Mouse (Mus musculus) embryo, embryonic 10 days (tissue): ENCODE data around the gene Ttbk2.

Experiments used
- DNase-seq: peaks from one replicate; pipeline ENCODE4 v3.0.0-alpha.2; 2015; ENCODE audit warnings: low spot score

Gene Ttbk2

DNA sequence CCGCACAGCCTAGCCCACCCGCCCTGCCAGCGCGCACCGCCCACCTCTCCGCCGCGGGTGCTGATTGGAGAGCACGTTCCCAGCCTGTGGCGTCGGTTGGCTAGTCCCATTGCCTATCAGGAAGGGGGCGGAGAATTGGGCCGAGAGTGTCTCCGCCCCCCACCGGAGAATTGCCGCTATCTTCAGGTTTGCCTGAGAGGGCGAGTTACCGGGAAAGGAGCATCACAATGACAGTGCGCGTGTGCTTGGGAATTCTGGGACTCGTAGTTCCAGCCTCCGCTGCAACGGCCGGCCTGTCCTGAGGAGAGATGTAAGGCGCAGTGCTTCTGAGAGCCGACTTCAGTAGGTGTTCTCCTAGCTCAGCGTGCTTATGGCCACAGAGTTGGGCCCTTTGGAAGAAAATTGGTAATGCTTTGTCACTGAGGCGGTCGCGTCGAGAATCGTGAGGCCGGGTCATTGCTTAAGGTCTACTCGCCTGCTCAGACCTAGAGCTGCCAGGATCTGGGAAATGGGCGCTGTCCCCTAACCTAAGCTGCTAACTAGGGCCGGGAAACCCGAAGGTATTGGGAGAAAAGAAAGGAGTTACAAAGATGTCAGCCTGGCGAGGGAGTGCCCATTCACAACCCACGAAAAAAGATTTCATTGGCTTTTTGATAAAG lies at the start of gene Ttbk2:
TSS of gene Ttbk2 (minus strand) at position 181 of the 659 bp plus-strand sequence.
- DNase-seq, result peak; percentile 99

DNA sequence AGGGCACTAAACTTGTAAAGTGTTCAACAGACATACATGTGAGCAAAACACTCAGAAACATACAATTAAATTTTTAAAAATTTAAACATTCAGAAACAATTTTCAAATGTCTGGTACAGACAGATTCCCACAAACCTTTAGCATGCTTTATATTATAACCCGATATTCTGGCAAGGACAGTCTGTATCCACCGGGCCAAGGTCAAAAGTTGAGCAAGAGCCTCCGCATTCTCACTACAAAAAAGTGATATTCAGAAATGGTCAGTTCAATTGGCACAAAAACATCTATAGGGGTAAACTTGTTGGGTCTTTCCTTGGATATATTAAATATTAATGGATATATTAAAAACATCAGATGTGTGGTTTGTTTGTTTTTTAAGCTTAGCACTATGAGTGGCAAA lies 46.0 kb upstream of the Ttbk2 start:
- no peak for DNase-seq

DNA sequence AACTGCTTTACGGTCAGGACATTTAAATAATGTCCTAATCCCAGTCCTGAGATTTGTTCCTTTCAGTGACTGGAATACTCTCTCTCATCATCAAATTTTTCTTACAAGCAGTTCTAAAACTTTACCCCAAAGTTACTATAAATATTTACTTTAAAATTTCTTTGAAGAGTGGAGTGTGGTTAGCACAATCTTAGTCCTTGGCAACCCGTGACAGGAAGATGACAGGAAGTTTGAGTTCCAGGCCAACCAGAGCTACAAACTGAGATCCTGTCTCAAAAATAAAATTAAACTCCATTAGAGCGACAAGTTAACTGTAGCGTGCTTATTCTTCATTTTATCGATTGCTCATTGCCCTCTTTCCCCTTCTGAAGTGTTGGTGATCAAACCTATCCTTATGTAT lies 37.2 kb upstream of the Ttbk2 start:
- DNase-seq, result no peak

DNA sequence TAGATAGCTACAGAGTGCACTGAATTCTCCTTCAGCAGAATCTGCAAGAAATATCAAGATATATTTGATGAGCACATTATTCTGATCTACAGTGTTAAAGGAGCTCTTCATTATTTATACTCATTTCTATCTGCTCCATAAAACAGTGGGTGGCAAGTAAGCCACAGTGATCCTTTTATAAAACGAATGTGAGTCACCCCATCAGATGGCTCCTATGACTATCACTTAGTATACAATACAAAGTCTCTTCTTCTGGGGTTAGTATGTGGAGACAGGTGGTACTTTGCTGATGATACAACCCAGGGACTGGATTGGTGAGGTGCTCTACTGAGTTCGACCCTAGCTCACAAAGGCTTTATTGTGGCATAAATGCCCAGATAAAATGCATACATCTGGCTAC lies 22.8 kb upstream of the Ttbk2 start:
- DNase-seq, result no peak

DNA sequence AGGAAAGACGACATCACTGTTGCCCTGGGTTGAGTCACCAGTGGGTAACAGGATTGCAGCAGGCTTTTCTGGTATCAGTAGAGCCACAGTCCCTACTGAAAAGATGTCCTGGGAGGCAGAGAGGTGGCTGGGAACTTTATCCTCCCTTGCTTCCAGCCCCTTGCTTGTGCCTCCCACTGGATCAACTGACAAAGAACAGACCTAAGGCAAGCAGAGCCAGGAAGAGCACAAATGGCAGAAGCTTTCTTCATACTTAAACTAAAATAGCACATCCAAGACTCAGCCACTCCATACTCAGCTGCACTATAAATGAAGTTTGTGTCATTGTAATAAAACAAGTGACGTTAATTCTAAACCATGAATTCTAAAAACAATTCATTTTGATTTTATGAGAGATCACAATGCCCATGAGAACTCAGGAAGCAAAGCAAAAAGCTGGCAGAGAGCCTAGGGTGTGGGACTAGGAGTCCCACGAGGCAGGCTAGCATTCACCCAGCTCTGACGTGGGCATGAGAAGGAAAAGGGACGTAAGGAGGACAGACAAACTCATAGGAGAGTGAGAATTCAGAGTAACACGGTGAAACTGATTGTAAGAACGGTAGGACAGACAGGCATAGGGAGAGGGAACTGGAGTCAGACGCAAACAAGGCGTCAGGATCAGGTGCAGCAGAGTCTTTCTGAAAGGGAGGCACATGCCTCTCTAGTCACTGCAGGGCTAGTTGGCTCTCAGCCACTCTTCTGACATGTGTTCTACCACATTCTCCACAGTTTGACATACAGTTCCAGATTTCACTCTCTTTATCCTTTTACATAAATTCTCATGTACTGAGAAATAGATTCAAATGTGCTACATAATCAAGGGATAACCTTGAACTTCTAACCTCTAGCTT lies 21.3 kb upstream of the Ttbk2 start:
- no peak for DNase-seq

DNA sequence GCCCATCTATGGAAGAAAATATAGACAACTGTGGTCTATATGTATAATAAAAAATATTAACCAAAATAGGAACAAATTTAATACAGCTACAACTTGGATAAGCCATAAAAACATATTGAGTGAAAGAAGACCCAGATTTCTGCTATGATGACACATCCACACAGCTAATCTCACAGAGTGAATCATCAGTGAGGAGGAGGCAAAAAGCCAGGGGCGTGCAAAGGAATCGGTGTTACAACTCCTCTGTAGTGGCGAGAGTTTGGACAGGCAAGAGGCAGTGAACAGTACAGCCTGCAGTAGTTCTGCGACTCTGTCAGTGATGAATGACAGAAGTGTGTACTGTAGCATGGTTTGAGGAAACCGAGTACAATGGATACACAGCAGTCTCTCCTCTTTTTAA lies 16.9 kb upstream of the Ttbk2 start:
- no peak for DNase-seq

DNA sequence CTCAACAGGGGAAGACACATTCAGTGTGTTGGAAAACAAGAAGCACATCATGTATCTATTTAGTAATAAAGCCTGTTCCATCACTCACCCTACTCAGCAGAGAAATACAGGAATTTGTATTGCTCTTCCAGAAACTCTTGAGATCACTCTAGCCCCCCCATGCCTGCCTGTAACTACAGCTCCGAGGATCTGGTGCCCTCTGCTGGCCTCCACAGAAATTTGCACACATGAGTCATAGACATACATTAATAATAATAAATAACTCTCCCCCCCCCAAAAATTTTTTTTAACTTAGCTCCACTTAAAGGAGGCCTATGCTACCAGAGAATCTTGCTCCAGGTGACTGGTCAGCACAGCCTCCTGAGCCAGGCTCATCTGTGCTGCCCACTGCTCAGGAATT lies 16.2 kb upstream of the Ttbk2 start:
- peak; percentile 42 for DNase-seq

DNA sequence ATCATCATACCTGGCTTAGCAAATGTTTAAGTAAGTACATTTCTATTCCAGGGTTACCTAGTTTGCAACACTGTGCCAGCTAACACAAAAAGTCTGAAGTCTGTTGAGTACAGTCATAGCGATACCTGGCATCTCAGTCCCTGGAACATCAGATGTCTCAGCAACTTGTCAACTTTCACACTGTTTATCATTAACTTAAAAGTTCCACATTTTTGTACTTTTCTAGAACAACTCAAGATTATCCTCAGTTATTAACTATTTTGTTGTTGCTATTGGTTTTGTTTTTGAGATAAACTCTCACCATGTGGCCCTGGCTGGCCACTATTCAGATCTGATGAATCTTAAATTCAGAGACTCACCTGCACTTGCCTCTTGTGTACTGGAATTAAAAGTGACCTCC lies 13.0 kb upstream of the Ttbk2 start:
- DNase-seq, result no peak

DNA sequence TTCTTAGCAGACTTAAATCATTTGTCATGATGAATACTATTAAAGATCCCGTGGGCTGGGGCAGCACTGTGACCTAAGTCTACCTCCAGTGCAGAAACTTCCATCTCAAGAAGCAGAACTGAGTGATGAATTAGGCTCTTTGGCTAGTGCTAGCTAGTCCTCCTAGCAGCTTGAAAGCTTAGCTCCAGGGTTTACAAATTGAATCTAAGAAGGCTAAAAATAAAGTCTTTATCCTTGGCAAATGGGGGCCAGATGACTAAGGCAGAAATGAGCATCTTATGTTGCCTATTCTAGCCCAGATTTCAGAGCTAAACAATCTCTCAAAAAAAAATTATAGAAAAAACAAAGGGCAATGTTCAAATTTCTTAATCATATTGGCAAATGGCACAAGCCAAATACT lies 10.3 kb upstream of the Ttbk2 start:
- no peak for DNase-seq

DNA sequence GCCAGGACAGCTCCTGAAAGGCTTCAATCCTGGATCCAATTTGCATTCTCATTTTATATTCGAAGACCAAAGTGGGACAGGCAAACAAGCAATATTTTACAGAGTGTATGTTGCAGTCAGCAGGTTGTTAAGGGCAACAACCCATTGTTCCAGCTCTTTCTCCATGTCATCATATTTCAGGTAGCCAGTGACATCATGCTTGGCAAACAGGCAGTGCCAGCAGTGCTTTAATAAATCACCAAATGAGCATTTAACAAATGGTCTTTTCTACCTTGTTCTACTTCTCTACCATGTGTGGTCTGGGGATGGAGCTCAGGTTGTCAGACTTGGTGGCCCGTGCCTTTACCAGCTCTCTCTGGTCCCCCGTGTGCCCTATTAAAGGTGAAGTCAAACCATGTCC lies 7.7 kb upstream of the Ttbk2 start:
- no peak for DNase-seq

DNA sequence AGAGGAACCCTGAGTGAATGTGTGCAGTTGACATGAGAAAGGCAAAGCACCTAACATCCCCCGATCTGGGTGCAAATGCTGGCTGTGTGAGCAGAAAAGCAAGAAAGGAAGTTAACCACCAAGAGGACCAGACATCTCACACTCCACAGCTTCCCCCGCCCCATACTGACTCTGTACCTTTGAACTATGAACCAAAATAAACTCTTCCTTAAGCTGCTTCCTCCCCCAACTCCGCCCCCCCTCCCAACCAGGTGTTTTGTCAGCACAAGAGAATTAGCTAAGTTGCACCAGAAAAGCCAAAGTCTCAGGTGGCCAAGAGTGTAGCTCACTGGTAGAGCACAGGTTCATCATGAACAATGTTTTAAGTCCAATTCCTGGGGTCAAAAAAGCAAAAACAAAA lies 2.7 kb upstream of the Ttbk2 start:
- no peak for DNase-seq

DNA sequence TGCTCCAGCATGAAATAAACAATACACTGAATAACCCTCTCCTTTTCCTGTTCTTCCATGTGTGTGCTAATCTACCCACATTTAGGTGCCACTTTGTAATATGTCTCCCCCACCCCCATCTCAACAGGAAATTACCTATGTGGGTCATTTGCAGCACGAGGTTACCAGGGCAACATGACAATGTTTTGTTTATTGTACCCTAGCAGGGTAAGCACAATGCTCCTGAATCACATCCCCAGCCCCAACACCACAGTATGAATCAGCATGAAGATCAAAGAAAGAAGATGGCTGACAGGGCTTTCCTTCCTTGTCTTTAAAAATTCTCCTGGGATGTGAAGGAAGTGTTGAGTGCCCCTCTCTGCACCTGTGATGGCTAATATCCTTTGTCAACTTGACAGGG lies 2.2 kb upstream of the Ttbk2 start:
- no peak for DNase-seq

DNA sequence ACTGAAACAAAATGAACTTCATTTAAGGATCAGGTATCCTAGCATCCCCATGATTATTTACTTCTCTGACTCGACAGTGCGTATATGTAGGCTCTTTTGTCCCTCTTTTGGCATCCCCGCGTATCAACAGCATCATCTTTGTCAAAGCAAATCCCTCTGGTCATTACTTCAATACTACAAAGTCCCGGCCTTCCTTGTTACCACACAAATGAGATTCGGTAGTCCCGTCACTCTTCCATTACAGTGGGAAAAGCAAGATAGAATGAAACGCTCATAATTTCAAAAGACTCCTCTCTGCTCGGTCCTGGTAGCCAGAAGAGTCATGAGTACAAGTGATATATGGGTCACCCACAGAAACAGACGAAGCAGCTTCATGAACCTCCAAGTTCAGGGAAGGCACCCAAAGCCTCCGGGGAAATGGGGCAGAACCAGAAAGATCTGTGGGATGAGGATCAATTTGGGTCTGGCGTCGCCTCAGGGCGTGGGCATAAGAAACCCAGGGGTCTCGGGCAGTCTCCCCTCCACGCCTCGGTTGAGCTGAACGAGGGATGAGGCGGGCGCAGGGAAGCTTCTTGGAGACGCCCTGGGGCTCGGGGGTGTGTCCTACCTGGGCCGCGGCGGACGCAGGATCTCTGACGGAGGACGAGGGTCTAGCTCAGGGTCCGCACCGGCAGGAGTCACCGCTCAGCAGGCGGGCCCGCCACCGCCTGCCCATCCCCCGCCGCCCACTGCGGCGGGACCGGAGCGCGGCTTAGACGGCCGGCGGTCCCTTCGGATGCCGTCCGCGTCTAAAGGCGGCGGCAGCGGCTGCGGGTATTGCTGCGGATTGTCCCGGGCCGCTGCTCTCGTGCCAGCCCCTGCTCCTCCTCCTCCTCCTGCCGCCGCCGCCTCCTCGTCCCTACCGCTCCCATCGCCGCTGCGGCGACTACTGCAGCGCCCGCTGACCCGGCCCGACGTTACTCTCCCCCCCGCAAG lies 668 bp downstream of the Ttbk2 start, which contains the start of gene Cdan1:
TSS of gene Cdan1 (minus strand) at position 680 of the 975 bp plus-strand sequence.
- peak; percentile 61 for DNase-seq

DNA sequence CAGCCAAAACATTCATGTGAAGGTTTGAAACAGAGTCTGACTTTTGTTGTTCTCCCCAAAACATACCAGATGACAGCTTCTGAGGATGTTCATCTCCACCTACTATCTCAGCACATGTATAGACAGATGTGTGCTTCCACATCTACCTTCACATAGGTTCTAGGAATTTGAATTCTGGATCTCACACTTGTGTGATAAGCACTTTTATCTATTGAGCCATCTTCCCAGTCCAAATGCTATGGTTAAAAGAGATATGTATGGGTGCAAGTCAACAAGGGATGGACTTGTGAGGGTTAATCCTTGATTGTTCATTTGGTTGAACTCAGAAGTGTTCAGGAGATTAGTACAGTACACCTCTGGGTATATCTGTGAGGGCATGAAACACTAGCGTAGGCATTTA lies 5.1 kb downstream of the Ttbk2 start:
- no peak for DNase-seq

DNA sequence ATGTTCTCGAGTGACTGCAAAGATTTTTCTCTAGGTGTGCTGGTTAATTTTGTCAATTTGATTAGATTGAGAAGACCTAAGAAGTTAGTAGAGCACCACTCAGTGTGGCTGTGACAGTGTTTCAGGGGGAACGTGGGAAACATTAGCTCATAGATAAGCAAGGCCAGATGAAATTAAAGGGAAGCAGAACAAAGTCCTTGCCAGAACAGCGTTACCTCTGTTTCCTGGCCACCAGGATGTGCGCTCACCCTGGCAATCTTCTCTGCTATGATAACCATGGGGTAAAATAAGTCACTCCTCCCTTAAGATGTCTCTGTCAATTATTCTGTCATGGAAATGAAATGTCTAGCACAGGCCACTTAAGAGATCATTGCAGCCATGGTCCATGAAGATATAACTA lies 6.4 kb downstream of the Ttbk2 start:
- DNase-seq, result no peak

DNA sequence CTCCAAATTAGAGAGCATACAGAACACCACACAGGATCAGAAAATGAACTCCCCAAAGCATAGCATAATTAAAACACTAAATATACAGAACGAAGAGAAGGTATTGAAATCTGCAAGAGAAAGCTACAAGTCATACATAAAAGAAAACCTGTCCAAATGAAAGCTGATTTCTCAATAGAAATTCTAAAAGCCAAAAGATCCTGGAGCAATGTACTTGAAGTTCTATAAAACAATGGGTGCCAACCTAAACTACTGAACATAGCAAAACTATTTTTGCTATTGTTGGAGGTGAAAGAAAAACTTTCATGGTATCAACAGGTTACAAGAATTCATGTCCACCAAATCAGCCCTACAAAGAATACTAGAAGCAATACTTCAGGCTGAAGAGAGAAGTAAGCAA lies 9.2 kb downstream of the Ttbk2 start:
- DNase-seq, result no peak

DNA sequence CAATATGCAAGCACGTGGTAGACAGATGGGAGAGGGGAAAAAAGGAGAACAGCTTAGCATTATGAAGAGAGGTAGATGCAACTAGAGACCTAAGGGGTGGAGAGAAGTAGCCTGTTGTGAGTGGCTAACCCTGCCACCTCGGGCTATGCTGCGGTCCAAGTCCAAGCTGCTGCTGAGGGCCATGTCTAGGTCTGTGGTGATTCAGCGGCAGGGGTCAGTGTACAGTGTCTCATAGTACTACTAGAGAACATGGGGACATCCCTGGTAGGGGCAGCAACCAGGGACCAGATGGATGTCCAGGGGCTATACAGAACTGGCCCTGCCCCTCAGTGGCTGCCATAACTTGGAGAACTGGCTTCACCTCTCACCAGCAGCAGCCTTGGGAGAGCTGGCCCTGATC lies 15.2 kb downstream of the Ttbk2 start:
- no peak for DNase-seq

DNA sequence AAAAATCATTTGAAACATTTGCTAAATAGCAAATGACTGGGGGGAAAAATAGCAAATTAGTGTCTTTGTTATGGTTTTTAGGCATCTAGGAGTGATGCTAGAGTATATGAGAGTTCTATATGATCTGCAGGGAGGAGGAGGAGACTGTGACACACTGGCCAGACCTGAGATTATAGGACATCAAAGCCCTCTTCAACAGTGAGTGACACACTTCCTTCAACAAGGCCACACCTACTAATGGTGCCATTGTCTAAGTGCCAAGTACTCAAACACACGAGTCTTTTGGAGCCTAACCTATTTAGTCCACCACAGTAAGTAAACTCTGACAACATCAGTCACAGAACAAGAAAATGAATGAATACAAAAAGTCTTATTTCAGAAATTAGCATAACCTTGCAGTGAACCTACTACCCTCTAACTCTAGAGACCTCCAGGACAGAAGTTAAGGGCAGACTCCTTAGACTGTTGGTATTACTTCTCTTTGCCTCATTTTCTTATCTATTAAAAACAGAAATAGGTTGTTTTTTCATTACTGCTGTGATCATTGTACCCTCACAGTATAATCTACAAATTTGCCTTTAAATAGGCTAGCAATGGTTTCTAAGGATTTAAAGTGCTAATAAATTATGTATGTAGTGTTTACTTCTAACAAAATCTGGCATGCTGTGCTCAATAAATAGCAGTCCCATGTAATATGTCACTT lies 23.3 kb downstream of the Ttbk2 start:
- no peak for DNase-seq

DNA sequence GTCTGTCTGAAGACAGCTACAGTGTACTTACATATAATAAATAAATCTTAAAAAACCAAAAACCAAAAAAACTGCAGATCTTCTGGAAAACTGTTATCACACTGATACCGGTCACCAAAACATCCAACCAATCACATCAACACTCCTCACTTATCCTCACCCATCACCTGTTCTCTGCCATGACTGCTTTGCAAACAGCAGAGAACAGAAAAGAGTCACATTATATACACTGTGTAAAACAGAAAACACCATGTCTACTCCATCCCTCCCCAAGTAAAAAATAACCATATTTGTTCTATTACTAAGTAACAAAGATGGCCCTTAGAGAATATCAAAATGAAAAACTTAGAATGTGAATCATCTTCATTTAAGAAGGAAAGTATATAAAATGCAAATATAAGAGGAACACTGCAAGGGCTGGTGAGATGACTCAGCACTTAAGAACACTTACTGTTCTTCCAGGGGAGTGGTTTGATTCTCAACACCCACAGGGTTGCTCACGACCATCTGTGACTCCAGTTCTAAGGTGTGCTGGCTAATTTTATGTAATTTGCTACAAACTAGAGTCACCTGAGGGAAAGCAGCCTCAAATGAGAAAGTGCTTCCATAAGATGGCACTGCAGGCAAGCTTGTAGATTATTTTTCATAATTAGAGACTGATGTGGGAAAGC lies 80.0 kb downstream of the Ttbk2 start:
- DNase-seq, result no peak

DNA sequence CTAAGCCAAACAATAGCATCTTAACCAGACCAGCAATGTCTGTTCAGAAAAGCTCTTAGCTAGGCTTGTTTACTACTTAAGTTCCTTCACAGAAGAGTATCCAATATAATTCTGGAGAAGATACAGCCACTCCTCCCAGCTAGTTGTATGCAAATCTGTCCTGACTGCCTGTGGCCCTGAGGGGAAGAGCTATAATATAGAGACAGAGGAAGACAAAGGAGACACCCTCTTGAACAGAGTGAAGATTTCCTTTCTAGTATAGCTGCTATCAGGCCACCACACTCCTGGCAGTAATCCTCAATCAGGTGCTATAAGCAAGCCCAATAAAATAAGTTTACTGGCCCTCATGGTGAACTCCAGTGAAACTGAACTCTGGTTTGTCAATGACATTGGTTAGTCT lies 88.5 kb downstream of the Ttbk2 start:
- DNase-seq, result no peak

DNA sequence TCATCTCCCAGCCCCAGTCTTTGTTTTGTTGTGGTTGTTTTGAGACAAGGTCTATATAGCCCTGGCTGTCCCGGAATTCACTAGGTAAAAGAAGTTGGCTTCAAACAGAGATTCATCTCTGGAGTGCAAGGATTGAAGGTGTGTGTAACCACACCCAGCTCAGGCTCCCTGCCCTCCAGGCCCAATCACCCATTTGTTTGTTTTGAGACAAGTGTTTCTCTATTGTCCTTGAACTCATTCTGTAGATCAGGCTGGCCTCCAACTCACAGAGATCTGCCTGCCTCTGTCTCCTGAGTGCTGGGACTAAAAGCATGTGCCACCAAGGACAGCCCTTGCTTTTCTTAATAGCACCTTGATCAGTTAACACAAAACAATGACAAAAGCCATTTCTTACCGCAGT lies 102.4 kb downstream of the Ttbk2 start:
- no peak for DNase-seq
